Mouse (Mus musculus): ENCODE results near the gene Cyfip1.
"Not testable (repeated sequence)": the region's sequence is repeated elsewhere in the genome, so short reads cannot be mapped to it uniquely, and the experiment has no call there.

The Cyfip1 gene

DNA sequence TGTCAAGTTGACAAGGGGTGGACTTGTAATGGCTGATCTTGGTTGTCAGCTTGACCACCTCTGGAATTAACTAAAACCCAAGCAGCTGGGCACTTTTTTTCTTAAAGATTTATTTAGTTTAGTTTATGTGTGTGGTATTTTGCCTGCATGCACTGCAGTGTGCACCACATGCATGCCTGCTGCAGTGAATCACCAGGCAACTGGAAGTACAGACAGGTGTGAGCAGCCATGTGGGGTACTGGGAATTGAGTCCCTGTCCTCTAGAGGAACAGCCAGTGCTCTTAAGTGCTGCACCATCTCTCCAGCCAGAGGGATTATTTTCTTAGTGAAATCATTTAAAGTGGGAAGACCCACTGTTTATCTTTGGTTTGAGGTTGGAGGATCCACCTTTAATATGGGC lies 23.5 kb downstream of the Cyfip1 start:
- no peak for DNase-seq (ENCODE audit: low read depth, low spot score)

DNA sequence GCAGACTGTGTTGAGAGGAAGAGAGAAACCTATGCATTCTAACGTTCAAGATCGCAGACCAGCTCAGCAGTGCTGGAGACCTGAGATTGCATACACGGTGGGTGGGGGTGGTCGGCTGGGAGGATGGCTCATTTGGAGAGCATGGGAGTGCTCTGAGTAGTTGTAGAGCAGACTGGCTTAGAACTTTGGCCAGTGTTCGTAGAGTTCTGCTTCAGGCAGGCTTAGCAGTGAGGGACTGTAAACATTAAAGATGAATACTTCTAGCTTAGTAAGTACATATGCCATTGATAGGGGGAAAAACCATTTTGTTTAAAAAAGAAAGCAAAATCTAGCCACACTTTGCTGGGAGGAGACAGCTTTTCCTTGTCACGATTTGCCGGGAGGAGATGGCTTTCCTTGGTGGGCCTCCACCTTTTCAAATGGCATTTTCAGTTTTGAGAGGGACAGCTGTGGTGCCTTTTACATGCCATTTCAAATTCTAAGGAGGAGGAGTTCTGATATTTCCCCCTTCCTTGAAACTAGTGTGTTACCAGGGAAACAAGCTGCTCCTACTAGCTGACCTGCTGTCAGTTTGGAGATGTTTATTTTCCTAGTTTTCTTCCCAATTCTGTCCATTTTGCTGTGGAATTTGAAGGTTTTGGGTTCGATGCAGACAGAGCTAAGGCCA lies 24.3 kb downstream of the Cyfip1 start:
- no peak for DNase-seq (ENCODE audit: low read depth, low spot score)

DNA sequence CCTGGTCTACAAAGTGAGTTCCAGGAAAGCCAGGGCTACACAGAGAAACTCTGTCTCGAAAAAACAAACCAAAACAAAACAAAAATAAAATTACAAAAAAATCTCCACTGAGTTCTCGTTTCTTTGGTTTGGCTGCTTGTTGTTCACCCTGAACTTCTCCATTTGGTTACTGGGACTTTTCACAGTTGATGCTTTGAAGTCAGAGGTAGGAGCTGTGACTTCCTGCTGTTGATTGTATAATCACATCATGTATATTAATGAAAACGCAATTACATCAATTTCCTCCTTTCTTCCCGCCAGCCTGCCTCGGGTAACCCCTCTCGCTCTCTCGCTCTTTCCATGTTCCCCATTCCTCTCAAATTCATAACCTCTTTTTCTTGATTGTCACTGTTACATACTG lies 26.7 kb downstream of the Cyfip1 start:
- no peak for DNase-seq (ENCODE audit: low read depth, low spot score)

DNA sequence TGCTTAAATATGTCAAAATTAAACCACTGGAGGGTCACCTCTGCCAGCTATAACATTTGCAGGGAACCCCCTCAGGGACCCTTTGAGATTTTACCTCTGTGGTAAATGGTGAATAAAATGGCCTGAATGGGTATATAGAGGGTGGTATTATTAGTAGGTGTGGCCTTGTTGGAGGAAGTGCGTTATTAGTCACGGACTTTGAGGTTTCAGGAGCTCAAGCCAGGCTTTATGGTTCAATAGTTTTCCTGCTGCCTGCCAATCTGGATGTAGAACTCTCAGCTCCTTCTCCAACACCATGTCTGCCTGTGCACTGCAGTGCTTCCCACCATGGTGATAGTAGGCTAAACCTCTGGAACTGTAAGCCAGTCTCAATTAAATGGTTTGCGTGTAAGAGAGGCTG lies 27.7 kb downstream of the Cyfip1 start:
- no peak for DNase-seq (ENCODE audit: low read depth, low spot score)

DNA sequence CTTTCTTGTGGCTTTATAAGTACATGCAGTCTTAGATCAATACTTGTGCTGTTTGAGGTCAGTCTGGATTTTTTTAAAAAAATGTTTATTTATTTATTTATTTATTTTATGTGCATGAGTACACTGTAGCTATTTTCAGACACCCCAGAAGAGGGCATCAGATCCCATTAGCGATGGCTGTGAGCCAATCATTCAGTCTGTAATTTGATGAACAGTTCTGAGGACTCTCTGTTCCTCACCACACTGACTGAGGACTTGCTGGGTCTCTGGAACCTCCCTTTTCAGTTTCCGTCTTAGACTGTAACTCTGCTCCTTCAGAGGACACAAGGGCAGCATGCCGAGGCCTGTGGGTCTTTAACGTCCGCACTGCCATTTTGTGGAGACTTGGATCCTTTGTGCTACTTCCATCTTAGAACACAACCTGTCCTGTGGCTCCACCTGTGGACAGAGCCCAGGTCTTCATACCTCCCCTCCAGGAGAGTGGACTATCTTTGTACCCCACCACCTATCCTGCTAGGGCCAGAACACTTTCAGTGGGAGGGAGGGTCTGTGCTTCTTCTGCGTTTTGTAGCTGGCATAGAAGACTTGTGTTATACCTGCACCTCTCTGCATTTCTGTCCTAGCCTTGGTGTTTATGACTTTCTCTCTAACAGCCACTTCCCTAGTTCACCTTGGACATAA lies 28.9 kb downstream of the Cyfip1 start:
- no peak for DNase-seq (ENCODE audit: low read depth, low spot score)

DNA sequence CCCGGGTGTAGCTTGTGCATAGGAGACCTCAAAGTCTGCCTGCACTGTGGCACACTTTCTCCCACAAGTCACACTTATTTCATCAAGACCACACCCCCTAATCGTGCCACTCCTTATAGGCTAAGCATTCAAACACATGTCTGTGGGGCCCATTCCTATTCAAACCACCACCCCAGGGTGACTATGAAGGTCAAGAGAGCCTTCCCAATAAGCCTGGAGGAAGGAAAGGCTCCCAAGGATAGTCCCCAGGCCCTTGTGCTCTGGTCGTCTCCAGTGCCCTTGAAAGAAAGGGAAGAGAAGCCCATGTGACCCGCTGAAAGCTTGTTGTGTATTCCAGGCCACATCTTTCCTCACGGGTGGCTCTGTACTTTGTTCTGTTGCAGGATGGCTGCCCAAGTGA lies 29.9 kb downstream of the Cyfip1 start:
- DNase-seq (ENCODE audit: low read depth, low spot score): no peak

DNA sequence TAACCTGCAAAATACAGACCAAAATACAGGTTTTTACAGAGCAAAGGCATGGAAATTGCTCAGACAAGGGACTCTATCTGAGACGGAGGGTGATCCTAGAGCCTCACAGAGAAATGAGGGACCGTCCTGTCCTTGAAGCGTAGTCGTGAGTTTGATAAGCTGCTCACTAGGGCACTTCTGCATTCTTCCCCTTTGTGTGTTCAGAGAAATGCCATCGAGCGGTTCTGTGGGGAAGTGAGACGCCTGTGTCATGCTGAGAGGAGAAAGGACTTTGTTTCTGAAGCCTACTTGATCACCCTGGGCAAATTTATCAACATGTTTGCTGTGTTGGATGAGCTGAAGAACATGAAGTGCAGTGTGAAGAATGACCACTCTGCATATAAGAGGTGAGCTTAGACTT lies 33.2 kb downstream of the Cyfip1 start:
- DNase-seq (ENCODE audit: low read depth, low spot score): no peak

DNA sequence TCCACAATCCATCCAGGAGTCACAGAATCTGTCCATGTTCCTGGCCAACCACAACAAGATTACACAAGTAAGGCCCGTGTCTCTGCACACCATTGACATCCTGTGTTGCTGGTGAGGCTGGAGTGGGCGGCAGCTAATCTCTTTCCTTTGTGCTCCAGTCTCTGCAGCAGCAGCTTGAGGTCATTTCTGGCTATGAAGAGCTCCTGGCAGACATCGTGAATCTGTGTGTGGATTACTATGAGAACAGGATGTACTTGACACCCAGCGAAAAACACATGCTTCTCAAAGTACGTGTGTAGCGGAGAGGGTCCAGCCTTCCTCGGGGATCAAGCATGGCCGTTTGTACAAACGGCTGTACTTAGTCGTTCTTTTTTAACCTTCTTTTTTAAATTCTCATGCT lies 36.2 kb downstream of the Cyfip1 start:
- no peak for DNase-seq (ENCODE audit: low read depth, low spot score)

DNA sequence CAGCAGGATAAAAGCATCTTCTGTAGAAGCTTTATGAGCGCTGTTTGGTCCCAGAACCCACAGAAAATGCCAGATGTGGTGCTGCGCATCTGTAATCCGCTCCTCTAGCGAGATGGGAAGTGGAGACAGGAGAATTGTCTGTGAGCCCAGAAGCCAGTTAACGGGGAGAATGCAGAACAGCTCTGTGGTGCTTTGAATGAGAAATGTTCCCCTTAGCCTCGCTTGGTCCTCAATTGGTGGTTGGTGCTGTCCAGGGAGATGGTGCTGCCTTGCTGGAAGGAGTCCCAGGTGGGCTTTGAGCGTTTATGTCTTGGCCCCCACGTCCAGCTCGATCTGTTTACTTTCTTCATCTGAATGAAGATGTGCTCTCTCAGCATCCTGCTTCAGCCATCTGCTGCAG lies 39.3 kb downstream of the Cyfip1 start:
- DNase-seq (ENCODE audit: low read depth, low spot score): no peak

DNA sequence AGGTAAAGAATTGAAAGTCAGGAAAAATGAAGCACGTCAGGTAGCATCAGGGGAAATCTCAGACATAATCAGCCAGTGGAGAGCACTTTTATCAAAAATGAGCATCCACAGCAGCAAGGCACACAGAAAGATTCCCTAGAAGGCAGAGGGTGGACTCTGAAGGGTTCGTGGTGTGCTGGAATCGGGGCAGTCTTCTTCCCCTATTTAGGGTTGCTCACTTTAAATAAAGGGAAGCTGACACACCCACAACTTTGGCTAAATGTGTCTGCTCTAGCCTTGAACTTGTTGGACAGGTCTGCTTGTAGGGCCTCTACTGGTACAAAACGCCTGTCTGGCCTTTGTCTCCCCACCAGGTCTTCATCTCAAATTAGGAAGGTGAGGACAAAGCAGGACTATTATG lies 47.1 kb downstream of the Cyfip1 start:
- no peak for DNase-seq (ENCODE audit: low read depth, low spot score)

DNA sequence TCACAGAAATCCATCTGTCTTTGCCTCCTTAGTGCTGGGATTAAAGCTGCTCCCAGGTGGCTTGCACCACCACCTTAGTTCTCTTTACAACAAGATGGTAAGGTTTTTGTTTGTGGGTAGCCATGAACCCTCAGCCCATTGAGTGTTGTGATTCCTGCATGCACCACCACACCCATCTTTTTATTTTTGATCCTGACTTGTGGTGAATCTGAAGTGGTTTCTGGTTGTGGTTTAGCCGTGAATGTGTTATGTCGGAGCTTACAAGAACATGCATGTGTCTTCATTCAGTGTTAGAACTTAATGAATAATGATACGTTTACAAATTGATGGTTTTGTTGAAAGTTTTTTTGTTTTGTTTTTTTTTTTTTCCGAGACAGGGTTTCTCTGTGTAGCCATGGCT lies 48.5 kb downstream of the Cyfip1 start:
- no peak for DNase-seq (ENCODE audit: low read depth, low spot score)

DNA sequence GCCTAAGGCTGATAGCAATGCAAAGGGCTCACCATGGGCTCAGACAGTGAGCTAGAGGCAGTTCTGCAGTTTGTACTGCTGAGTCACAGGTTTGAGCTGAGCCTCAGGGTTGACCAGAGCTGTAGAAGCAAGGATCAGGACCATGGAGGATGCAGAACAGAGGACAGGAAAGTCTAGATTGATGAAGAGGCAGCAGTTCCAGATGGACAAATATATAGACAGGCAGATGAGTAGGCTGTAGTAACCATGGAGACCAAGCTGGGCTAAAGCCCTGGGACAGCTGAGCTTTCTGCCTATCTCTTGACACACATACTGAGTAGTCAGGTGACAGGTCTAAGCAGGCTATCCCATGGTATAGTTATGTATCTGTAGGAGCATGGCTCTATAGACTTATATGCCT lies 49.2 kb downstream of the Cyfip1 start:
- no peak for DNase-seq (ENCODE audit: low read depth, low spot score)

DNA sequence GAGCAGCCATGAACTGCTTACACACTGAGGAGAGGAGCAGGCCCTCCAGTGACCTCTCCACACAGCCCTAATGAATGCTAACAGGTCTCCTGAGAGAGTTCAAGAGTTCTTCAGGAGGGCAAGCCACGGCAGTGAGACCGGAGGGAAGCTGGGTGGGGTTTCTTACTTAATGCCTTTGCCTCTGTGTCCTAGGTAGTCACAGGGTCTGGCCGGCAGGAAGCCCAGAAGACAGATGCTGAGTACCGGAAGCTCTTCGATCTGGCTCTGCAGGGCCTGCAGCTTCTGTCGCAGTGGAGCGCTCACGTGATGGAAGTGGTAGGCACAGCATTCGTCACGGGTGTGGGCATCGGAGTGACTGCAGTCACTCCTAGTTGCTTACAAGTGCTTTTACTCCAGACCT lies 50.3 kb downstream of the Cyfip1 start:
- no peak for DNase-seq (ENCODE audit: low read depth, low spot score)

DNA sequence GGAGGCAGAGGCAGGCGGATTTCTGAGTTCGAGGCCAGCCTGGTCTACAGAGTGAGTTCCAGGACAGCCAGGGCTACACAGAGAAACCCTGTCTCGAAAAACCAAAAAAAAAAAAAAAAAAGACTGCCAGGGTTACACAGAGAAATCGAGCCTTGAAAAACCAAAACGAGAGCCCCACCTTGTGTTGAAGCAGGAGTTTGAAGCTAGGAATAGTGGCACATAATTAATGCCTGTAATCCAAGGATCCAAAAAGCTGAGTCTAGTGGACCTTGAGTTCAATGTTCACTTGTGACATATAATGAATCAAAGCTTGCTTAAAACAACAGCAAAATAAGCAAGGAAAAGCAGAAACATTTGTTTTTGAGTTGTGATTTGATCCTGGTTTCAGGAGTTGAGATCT lies 62.2 kb downstream of the Cyfip1 start:
- no peak for DNase-seq (ENCODE audit: low read depth, low spot score)

DNA sequence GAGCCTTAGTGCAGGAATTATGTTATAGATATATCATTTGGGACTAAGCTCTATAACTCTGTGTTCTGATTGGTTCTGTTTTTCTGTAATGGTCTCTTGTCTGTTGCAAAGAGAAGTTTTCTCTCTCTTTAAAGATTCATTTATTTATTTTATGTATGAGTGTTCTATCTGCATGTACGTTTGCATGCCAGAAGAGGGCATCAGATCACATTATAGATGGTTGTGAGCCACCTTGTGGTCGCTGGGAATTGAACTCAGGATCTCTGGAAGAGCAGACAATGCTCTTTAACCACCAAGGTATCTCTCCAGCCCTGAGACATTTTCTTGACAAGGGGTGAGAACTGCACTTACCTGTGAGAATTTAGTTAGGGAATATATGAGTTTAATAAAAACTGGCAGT lies 63.9 kb downstream of the Cyfip1 start:
- DNase-seq (ENCODE audit: low read depth, low spot score): no peak

DNA sequence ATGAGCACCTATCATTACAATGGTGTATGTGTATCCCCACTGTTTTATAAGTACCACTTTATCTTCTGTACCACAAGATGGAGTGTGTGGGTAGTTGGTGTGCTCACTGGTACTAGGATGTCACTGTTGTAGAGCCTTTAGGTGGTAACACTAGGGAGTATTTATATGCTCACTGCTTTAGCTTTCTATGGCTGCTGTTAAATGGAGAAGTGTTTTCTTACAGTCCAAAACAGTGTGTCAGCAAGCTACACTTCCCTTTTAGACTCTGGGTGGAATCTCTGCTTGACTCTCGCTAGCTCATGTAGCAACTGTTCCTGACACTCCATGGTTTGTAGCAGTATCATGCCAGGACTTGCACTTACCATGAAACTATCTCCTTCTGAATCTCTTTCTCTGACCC lies 68.0 kb downstream of the Cyfip1 start:
- DNase-seq (ENCODE audit: low read depth, low spot score): no peak

DNA sequence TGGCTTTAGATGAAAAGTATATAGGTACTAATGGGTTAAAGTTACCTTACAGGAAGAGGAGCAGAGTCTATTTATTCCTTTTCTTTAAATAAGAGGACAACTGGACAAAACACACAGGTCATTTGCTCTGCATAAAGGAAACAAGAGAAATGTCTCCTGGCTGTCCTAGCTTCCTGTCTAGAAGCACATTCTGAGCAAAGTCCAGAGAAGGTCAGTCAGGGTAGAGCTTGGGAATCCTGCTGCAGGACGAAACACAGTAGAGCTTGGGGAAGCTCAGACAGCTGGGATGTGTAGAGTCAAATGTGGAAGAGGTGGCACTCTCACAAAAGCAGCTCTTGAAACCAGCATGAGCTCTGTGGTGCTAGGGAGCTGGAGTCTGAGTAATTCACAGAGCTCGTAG lies 68.8 kb downstream of the Cyfip1 start:
- no peak for DNase-seq (ENCODE audit: low read depth, low spot score)

DNA sequence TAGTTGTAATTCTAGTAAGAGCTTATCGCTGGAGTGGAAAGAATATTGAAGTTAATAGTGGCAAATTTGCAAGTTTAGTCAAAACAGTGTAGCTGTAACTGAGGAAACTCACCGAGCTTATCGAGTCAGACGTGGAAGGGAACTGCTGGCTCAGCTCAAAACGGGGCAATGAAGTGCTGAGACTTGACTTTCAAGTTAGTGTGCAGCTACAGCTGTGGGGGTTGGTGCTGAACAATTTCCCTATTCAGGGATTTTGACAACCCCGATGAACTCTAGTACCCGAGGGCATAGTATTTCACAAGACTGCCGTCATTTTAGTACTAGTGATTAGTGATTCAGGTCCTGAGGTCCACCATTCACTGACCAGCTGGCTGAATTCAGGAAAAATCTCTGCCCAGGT lies 69.8 kb downstream of the Cyfip1 start:
- peak; percentile 8 for DNase-seq (ENCODE audit: low read depth, low spot score)

DNA sequence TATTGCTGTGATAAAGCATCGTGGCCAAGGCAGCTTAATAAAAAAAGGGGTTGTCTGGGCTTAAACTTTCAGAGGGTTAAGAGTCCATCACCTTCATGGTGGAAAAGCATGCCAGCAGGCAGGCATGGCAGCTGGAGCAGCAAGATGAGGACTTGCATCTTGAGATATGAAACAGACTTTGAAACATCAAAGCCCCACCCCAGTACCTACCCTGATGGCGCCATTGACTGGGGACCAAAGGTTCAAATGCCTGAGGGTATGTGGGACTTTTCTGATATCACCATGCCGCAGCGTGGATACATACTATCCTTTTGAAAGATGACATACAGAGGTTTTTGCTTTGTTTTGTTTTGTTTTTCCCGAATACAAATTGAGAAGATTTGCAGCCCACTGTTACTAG lies 70.6 kb downstream of the Cyfip1 start:
- no peak for DNase-seq (ENCODE audit: low read depth, low spot score)

DNA sequence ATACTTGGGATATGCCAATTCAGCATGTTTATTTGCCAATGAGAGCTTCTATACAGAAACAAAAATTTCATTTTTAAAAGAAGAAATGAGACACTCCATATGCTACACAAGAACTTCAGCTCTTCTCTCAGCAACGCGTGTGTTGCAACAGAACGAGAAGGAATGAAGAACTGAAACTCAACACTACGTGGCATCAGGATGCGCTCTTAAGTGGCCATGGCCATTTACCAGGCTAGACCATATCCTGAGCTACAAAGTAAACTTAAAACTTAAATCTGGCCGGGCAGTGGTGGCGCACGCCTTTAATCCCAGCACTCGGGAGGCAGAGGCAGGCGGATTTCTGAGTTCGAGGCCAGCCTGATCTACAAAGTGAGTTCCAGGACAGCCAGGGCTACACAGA lies 76.8 kb downstream of the Cyfip1 start:
- DNase-seq (ENCODE audit: low read depth, low spot score): not testable (repeated sequence)

DNA sequence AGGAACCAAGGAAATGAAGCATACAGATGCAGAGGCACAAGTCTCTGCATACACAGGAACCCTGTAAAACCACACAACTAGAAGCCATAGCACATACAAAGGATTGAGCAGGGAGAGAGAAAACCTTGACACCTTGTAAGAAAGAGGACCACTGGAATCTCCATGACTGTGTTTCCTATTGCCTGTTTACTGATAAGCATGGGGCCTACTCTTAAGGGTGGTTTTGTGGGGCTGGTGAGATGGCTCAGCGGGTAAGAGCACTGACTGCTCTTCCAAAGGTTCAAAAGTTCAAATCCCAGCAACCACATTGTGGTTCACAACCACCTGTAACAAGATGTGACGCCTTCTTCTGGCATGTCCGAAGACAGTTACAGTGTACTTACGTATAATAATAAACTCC lies 85.7 kb downstream of the Cyfip1 start:
- DNase-seq (ENCODE audit: low read depth, low spot score): no peak

DNA sequence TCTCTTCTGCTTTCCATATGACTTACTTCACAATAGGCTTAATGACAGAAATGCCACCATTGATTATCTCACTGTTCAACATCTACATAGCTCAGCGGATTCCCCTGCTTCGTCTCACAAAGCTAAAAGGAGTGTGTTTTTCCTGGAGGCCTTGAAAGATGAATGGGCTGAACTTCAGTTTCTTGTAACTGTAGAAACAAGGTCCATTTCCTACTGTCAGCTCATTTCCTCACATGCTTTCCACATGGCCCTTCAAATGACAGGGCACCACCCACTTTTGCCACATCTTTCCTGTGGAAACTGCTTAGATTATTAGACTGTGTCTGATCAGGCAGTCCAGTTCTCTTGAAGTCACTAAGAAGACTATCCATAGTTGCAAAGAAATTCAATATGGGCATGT lies 87.1 kb downstream of the Cyfip1 start:
- no peak for DNase-seq (ENCODE audit: low read depth, low spot score)

DNA sequence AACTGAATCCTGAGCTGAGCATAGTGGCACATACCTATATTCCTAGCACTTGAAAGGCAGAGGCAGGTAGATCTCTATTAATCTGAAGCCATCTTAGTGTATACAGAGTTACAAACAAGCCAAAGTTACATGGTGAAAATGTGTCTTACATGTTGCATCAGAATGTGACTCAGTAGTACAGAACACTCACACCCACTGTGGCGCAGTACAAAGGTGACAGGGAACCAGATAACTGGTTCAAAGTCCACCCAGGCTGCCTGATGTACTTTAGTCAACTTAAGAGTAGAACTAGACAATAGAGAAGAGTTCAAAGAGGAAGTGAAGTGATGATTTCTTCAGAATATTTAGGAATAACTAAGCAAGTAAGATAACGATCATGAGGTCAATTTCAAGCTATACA lies 93.5 kb downstream of the Cyfip1 start:
- DNase-seq (ENCODE audit: low read depth, low spot score): no peak

DNA sequence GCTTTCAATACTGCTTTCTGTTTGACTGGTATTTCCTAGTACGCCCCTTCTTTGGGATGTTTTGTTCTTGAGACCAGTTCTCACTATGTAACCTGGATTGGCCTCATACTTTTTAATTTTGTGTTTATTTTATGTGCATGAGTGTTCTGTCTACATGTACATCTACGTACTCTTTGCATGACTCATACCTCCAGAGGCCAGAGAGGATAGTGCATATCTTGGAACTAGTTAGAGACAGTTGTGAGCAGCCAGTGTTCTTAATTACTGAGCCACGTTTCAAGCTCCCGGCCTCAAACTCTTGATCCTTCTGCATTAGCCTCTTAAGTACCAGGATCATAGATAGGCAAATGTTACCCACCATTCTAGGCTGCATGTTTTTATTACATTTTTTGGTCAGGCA lies 96.8 kb downstream of the Cyfip1 start:
- no peak for DNase-seq (ENCODE audit: low read depth, low spot score)

All from mesoderm, embryonic 11.5 days (tissue).